Mouse (Mus musculus): ENCODE data around the gene Rhcg.

Gene Rhcg

DNA sequence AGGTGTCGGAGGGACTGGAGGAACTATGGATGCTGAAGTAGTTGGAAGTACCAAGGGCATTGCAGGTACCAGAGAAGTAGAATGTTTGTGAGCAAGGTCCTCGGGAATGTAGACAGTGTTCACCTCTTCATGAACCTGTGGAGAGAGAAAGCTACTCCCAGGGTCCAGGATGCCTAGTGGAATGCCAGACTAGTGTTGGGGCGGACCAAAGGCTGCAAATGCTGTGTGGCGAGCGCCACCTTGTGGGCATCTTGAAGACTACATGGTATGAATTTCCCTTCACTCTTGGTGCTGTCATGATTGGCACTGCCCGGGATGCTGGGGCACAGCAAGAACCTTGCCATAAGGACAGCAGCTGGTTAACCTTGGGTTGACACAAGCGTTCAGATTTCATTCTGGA is 22.6 kb downstream of the Rhcg start:
- peak; percentile 84 for DNase-seq

DNA sequence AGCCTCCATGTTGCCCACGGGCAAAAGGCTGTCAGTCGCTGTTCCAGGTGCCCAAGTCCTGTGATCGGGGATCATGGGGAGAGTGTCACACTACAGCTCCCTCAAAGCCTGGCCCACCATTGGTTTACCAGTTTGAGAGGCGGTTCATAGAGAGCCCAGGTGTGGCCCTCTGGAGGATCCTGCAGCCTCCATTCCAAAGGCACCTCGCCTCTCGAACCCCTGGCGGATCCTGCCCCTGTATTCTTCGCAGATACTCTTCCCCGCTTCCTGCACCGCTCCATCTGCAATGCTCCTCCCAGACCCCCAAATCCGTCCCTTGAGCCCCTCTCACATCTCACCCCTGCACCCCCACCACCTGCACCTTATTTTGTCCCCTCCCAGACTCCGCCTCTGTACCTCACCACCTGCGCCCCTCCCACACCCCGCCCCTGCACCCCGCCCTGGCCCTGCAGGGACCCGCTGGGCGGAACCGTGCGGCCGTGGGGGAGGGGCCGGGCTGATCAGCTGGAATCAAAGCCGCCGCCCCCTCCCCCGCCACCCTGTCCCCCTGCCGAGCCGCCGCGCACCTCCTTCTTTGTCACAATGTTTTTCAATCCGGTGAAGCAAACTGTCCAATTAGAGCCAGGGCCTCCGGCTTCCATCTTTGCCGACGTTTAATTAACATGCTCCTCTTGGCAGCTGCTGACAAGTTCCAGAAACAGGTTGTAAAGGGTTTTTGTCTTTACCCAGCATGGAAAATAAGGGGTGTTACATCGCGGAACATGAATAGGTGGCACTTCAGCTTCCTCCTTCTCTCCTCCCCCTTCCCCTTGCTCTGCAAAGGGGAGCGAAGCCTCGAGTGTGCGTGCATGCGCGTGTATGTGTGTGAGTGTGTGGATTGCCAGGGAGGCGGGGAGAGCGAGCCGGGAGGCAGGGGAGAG is 25.4 kb downstream of the Rhcg start:
- DNase-seq, result peak; percentile 88

DNA sequence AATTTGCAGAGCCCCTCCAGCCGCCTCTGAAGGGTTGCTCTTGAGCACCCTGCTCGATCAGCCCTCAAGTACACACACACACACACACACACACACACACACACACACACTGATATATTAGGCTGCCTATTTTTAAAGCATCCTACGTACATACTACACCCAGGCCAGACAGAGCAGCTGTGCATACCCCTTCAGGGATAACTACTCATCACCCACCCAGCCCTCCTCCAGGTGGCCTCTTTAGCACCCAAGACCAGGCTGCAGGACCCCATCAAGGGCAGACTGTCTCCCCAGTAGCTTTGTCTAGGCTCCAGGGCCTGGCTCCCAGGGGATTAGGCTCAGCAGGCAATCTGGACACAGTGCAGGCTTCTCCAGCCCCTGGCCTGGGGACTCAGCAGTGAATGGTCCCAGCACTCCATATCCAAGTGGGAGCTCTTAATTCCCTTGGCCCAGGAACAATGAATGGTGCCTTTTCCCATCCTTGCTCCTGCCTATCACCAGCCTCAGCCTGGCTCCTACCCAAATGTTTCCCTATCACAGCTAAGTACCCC is 26.8 kb downstream of the Rhcg start:
- no peak for DNase-seq

DNA sequence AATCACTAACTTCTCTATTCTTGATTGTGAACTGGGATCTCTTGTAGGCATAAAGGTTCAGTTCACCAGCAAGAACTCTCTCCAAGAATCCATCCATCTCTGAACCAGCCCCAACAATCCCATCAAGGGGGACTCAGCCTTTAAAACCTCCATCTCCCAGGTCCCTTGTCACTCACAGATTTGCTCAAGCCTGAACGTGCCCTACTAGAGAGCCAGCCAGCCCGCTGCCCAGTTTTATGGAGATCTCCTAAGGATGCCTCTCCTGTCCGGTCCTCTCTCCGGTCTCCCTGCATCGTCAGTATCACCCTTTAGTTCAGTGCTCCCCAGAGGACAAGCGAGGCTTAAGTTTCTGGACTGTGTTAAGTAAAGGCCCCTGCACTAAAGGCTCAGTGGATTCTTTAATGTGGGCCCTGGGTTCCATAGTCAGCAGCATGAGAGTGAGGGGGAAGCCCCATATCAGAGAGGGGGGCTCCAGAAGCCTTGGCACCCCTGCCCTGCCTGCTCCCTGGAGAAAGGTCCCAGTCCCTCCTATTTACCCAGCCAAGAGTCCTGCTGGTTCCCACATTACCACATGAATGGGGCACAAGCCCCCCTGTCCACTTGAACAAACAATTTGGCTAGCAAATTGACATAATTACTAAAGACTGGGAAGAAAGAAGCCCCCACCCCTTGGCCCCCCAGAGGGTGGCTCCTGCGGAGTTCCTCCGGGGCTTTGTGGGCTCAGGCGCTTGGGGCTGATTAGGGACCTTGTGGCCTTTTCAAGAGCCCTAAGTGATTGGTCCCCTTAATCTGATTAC is 27.5 kb downstream of the Rhcg start:
- DNase-seq, result no peak

DNA sequence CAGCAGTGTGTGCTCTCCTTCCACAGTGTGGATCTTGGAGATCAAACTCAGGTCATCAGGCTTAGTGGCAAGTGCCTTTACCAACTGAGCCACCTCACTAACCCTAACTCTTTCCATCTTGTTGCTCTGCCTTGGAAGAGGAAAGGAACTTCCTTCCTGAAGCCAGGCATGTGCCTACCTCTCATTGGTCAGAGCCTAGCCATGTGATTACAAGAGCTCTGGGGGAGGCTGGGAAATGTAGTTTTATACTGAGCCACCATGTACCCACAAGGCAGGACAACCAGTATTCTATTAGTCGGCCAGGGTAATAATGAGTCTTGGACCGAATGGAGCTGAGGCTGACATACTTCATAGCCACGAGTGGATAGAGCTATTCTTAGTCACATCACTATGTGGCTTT is 29.2 kb downstream of the Rhcg start:
- DNase-seq, result no peak

DNA sequence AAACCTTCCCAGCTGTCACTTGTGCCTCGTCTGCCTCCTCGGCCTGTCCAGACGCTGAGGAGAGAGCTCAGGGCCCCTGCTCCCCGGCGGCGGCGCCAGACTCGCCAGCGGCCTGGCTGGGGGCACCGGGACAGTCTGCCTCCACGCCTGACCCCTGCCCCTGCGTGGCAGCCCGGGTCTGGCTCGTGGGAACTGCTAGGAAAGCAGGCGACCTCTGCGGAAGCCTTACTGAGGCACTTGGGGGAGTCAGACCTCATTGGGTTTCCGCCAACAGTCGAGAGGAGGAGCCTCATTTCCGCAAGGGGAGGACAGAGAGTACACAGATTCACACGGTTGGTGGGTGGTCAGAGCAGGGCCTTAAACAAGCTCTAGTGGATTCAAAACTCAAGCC is 38.6 kb downstream of the Rhcg start:
- peak; percentile 44 for DNase-seq

DNA sequence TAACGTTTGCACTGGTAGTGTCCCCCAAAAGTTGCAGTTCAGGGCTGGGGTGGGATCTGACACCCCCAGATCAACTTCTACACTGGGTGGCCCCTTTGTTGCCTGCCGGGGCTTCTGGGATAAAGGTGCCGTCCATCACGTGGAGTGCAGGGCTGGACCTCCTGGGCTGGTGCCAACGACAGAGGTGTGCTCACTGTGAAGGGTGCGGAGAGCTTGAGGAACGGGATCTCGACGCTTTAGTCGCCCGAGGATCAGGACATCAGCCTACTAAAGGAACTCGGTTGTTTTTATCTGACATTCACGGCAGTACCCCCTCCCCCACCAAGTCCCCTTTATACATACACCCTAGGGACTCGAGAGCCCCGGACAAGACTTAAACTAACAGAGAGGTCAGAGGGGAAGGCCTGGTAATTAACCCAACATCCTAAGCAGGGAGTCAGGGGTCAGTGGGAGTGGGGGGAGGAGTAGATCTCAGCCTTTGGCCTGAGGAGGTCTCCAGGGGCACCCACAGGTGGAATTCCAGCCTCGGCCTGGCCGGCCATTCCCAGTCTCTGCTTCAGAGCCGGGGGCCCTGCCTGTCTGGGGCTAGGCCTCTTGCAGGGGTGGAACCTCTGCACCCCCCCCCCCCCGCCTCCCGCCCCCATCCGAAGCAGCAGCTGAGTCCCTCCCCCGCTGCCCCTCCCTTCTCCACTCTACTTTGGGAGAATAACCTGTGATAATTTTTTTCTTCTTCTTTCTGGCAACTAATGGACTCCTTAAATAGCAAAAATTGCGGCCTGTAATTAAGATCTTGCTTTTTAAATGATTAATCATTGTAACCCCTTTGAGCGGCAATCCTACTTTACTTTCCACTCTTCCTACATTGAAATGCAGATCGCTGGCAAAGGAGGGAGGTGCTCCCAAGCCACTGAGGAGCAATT is 39.3 kb downstream of the Rhcg start:
- DNase-seq, result peak; percentile 38

DNA sequence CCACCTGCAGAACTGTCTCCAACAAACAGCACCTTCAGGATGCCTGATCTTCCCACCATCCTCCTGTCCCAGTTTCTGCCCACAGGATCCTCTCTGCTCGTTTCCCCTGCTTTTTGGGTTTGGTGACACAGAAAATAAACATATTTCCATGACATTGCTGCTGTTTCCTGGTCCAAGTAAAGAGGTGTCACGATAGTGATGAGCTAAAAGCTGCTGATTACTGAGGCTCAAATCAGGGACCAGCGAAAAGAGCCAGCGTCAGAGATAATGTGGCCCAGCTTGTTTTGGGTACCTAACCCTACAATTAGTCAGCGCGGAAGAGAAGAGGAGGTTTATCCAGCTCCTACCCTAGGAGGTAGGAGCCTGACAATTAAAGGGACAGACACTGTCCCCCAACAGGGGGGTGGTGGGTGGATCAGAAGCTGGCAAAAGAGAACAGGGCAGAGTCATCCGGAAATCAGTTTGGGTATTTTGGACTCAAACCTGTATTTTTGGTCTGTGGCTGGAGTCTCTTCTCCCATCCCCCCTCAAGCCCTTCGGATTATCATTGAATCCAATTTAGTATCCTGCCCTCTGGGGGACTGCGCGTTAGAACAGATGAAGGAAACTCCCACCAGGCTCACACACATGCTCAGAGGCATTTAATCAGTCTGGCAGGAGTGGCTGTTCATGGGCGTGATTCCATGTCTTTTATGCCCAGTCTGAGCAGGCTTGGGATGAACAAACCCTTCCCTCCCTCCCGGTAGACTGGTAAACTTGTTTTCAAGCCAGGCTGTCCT is 40.2 kb downstream of the Rhcg start:
- DNase-seq, result peak; percentile 56

DNA sequence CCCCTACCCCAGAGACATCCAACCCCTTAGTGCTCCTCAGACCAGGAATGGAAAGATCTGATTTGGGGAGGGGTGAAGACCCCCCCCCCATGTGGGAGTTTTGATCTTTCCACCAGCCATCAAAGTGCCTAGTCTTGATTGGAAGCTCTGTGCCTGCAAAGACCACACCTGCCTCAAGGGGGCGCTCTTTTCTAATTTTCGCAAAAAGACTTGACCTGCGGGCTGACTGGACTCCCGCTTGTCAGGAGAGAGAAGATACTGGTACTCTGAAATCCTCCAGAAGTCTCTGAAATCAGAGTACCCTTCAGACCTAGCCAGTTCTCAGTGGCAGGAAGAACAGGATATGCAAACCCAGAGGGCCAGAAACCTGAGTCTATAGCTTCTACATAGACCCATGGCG is 40.8 kb downstream of the Rhcg start:
- DNase-seq, result peak; percentile 69

DNA sequence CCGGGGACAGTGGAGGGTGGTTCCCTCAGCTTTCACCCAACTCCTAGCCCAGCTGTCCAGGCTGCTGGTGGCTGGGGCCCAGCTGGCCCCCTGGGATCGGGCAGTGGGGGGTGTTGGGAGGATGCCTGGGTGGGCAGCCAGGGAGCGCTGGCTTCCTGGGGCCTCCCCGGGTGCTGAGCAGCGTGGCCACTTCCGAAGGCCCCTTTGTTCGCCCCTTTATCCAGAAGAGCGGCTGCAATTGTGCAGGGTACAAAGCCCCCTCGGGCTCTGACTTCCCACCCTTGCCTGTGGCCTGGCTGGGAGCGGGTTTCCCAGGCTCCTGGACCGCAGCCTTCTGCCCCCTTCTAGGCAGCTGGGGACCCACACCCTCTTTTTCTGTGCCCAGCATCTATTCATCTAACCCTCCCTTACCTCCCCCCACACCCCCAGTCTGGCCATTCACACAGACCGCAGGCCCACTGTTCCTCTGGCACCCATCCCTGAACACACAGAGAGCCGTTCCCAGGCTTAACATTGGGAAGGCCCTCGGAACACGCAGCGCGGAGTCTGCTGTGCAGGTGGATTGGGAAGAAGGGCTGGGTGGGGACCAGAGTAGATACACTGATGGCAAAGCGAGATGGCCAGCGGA is 45.2 kb downstream of the Rhcg start:
- peak; percentile 54 for DNase-seq

DNA sequence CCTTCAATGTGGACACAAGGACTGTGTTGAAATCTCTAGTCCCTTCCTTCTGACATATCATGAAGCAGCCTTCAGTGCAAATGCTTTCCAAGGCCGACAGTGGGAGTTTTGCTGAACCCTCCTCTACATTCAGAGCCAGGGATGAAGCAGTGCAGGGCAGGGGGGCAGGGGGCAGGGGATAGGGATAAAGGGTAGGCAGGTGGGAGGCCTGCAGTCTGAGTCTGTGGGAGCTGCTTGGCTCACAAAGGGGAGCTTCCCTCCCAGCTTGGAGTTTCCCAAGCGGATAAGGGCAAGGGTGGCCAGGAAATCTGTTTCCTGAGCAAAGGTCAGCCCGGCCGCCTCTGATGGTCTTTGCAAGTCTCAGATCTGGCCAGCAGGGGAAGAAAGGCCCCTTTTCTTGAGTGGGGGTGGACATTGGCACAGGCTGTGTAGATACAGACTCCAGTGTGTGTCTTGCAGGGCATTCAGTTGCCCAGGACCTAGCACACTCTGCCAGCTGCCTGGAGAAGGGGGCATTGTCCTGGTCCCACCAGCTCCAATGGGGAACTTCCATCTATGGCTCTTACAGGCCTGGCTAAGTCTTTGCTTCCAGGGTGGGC is 48.4 kb downstream of the Rhcg start:
- no peak for DNase-seq

DNA sequence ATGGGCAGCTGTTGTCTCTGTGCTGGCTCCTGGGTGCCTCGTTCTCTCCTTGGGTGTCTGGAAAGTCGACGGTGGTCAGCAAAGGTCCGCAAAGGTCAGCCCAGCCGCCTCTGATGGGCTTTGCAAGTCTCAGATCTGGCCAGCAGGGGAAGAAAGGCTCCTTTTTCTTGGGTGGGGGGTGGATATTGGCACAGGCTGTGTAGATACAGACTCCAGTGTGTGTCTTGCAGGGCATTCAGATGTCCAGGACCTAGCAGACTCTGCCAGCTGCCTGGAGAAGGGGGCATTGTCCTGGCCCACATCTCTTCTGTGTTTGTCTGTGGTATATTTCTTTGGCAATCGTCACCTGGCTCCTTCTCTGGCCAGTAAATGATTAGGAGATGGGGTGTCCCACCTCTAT is 49.2 kb downstream of the Rhcg start:
- DNase-seq, result no peak

DNA sequence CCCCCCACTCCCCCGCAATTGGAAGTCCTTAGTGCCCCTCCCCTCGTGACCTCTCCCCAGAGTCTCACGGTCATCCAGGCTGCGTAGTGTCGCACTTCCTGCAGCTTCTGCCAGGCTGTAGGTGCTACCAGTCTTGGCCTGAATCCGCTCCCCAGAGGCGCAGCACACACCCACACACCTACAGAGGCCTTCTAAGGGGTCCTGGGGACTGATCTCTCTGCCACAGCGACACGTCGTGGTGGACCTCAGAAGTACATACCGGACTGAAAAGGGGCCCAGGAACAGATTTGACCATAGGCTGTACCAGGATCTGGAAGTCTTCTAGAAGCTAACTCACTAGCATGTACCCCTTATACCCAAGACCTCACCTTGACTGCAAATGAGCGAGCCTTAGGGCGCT is 53.8 kb downstream of the Rhcg start:
- no peak for DNase-seq

DNA sequence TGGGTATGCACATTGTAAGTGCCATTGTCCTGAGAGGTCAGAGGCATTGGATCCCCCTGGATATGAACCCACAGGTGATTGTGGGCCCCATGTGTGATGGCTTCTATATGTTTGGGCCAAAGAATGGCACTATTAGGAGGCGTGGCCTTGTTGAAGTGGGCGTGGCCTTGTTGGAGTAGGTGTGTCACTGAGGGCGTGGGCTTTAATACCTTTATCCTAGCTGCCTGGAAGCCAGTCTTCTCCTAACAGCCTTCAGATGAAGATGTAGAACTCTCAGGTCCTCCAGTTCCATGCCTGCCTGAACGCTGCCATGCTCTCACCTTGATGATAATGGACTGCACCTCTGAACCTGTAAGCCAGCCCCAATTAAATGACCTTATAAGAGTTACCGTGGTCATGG is 55.1 kb downstream of the Rhcg start:
- DNase-seq, result no peak

DNA sequence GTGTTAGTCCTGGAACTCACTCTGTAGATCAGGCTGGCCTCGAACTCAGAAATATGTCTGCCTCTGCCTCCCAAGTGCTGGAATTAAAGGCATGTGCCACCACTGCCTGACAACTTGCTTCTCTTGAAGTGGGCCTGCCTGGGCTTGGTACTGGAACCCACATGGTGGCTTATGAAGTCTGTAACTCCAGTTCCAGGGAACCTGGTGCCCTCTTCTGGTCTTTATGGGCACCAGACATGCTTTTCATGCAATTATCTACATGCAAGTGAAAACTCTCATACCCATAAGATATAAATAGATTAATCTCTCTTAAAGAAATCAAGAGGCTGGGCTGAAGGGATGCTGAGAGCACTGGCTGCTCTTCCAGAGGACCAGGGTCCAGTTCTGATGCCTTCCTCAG is 58.8 kb downstream of the Rhcg start:
- DNase-seq, result no peak

DNA sequence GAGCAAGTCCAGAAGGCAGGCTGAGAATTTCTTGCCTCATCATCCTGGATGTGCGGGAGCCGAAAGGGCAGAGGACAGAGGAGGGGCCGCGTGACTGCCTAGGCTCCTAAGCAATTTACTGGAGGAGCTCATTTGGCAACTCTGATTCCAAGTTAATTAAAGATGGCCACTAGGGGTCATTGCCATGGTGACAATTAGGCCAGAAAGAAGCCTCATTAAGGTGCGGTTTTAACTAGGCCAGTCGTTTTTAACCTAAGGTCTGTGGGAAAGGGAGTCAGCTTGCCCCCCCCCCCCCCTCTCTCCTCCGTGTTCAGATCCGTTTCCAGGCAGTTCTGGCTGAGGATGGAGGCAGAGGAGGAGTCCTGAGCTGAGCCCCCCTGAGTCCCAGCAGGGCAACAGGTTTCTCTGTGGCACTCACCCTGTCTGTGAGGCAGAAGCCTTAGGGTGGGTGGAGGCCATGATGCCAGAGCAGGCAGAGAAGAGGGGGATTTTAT is 59.7 kb downstream of the Rhcg start:
- DNase-seq, result no peak

DNA sequence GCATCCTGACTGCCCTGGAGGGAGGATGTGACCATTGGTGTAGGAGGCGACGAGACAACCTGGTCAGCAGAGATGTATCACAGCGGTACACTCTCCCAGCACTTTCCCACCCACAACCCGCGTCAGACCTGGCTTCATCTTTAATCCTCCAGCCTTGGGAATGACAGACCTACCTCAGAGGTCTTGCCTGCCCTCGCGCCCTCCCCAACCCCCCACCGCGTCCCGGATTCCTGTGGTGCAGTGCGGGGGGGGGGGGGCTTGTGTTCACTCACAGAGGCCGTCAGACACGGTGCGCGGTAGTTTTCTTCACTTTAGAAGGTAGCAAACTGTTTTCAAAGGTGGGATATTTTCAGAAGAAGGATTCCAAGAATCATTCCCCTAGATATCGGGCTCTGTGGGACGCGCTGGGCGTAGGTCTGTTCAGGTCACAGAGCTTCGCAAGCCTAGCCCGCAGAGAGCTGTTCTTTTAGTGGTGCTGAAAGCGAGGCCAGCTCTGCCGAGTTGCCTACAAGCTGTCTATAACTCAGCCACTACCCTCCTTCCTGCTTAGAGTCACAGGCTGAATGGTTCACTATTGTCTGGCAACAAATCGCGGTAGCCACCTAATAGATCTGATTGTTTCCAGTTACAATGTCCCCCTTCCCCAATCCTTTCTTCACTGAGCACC is 62.0 kb downstream of the Rhcg start:
- no peak for DNase-seq

DNA sequence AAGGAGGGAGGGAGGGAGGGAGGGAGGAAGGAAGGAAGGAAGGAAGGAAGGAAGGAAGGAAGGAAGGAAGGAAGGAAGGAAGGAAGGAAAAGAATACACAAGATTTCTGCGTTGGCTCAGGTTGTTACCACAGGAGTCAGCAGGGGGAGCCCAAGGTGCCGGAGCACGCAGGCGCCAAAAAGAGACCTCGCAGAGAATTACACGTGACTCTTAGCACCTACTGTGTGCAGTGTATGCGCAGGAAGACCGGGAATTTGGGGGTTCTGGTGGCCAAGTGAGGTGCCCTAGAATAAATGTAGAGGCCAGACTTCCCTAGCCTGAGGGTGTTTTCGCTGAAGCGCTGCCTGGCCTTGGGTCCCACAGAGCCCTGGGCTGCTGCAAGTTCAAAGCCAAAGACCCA is 64.8 kb downstream of the Rhcg start:
- DNase-seq, result peak; percentile 68

DNA sequence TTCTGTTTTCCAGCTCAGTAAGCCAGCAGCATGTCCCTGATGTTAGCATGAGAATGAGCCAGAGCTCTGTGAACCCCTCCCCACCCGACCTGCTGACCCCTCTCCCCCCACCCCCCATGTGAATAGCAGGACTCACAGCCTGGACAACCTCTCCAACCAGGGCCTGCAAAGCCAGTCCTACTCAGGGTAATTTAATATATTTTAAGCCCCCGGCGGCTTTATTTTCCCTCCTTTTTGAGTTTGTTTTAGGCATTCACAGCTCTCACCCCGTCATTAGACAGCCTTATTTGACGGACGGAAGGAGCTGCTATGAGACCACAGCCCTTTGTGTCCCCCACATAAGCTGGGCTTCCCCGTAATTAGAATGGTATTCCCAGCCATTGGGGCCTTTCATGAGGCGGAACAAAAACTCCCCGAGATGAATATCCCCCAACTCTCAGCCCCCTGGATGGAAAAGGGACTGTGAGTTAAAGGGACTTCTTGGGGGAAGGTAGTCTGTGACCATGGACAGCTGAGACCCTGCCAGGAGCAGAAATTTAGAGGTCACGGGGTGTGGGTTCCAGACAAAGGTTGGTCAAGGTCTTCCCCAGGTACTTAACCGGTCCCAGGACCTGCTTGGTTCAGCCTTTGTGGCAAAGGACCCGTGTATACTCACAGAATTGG is 68.4 kb downstream of the Rhcg start:
- DNase-seq, result no peak

DNA sequence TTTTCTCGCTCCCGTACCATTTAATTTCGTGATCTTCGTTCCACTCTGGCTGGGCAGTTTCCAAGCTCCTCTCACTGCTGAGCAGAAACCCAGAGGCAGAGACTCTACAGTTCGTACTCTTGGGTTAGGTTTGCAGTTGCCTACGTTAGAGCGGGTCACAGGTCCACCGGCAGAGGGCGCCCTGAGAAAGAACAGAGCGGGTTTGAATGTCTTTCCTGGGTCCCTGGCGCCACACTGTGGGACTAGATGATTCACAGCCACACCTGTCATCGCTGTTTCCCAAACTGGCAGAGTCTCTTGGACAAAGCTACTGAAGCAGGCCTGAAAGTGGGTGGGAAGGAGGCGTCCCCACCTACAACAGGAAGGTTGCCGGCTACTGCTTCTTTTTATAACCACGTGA is 70.4 kb downstream of the Rhcg start:
- DNase-seq, result peak; percentile 99

Measured in right cerebral cortex, postnatal 4 days (tissue).